Mouse (Mus musculus): ENCODE results near the gene Zfp945.

DNA sequence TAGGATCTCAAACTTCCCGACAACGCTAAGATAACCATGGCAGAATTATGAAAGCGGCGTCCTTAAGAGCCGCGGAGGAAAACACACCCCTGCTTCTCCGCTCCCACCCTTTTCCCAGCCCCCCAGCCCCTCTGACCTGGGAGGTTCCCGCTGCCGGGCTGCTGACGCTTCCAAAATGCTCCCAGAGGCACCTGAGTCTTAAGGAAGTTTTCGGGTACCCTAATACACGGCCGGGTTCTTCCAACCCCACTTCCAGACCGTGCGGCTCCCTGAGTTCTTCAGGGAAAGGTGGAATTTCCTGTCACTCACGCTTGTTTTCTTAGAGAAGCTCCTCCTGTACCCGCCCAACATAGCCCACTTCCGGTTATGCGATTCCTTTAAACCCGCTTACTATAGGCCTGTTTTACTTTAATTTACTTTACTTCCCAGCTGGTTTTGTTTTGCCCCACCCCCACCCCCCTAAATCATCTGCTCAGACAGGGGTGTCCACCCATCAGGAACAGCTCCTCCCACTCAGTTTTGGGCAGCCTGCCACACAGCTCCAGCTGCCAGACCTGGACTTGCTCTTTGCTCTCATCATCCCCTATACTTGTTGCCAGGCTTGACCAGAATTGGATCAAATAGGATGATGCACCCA is at the start of gene Zfp945:
- TF ChIP-seq CTCF (IDR thresholded peaks at IDR 0.05; ENCODE audit: low read depth, low read length): no peak
- no peak for TF ChIP-seq POLR2A (IDR thresholded peaks at IDR 0.05; ENCODE audit: borderline replicate concordance, low read depth, low read length)

Measured in bone marrow macrophage, adult 2 months (primary cell).